Mouse (Mus musculus) heart, adult 2 months (tissue): Measurements from ENCODE around the gene Gm17359. TPM values are rescaled to one million over a fixed set of nuclear protein-coding genes. Genes with fewer than 3 reads are reported as not detected.

Experiments used
- DNase-seq, 2 experiments: peaks; one replicate each; pipeline ENCODE4 v3.0.0; 2021
- H3K27ac ChIP-seq: fragments of 200-600 bp; 2 replicates; pipeline ENCODE4 v1.8.1; 2022
- H3K27me3 ChIP-seq: fragments of 200-500 bp; 2 replicates; pipeline ENCODE4 v1.6.1; 2012; ENCODE audit warnings: mild to moderate bottlenecking, low read length, inconsistent platforms, mixed read lengths; ENCODE audit not compliant: control insufficient read depth, insufficient read depth
- H3K36me3 ChIP-seq: fragments of 200-500 bp; 2 replicates; pipeline ENCODE4 v1.6.1; 2012; ENCODE audit warnings: low read length, inconsistent platforms; ENCODE audit not compliant: control insufficient read depth, insufficient read depth
- H3K4me1 ChIP-seq: fragments of 200-500 bp; 2 replicates; pipeline ENCODE4 v1.6.1; 2011; ENCODE audit warnings: low read length; ENCODE audit not compliant: control insufficient read depth, insufficient read depth
- H3K4me3 ChIP-seq: fragments of 200-600 bp; 2 replicates; pipeline ENCODE4 v1.8.1; 2022
- H3K79me2 ChIP-seq: fragments of 200-500 bp; replicated peaks from 2 replicates; pipeline ENCODE4 v1.6.1; 2012; ENCODE audit warnings: mild to moderate bottlenecking, inconsistent platforms, low read length, moderate library complexity, mixed read lengths; ENCODE audit not compliant: control insufficient read depth, insufficient read depth
- H3K9ac ChIP-seq: fragments of 200-500 bp; 2 replicates; pipeline ENCODE4 v1.6.1; 2012; ENCODE audit warnings: low read depth, mild to moderate bottlenecking, control low read depth, inconsistent platforms, low read length, mixed read lengths
- CTCF ChIP-seq: fragments of 200-600 bp; IDR thresholded peaks from 2 replicates; pipeline ENCODE4 v1.8.1; 2022; ENCODE audit warnings: antibody characterized with exemption, mild to moderate bottlenecking, moderate library complexity
- EP300 ChIP-seq: fragments of 200-500 bp; IDR thresholded peaks from 2 replicates; pipeline ENCODE4 v1.6.1; 2011; ENCODE audit warnings: low read depth, low read length, control low read depth; ENCODE audit not compliant: insufficient read depth
- POLR2A ChIP-seq: fragments of 200-500 bp; IDR thresholded peaks from 2 replicates; pipeline ENCODE4 v1.6.1; 2011; ENCODE audit warnings: mild to moderate bottlenecking, low read depth, low read length, control low read depth; ENCODE audit not compliant: insufficient read depth
- WGBS: fragments of 180-500 bp; shearing (Covaris S2); methylation state at CpG from one replicate; pipeline ENCODE4 v1.1.7; 2018; 5-methylcytosine and 5-hydroxymethylcytosine counted together
- intact Hi-C: fragments of 180-260 bp; cut with DNase I; formaldehyde crosslinking; loops from one replicate; pipeline ENCODE4 v1.15.1; 2025
- polyA plus RNA-seq: library from polyadenylated mRNA; depleted of rRNA; stranded (reverse); fragments of >200 nt; gene quantifications from 2 replicates; pipeline ENCODE4 v1.2.3, GENCODE M21; 2012
- total RNA-seq, 2 experiments: library from RNA; stranded (reverse); gene quantifications; 2 replicates each; pipeline ENCODE4 v1.2.3; 2021

Gene Gm17359
- total and polyA plus RNA-seq, 3 experiments = 0.14 TPM; not detected in 2

GRCm38 (mm10) chr3:79373930-79374329 is 37.5 kb downstream of the Gm17359 start:
- H3K4me1 ChIP-seq = no peaks in the 10 kb centered on the region; the same call in 1 of the 2 replicates
- no peaks in the 10 kb centered on the region for H3K36me3 ChIP-seq
- WGBS = 50% methylated on average over 3 of the region's 3 CpGs
- intact Hi-C loops = no loop called here
- no peak for DNase-seq
- no peaks in the 10 kb centered on the region for H3K79me2 ChIP-seq
- no peak for TF ChIP-seq CTCF
- TF ChIP-seq EP300 = no peak
- TF ChIP-seq POLR2A = no peak
- no peak overlapping the region for H3K27ac ChIP-seq
- H3K9ac ChIP-seq = no peak overlapping the region
- no peaks in the 10 kb centered on the region for H3K27me3 ChIP-seq
- H3K4me3 ChIP-seq = no peak overlapping the region

DNA sequence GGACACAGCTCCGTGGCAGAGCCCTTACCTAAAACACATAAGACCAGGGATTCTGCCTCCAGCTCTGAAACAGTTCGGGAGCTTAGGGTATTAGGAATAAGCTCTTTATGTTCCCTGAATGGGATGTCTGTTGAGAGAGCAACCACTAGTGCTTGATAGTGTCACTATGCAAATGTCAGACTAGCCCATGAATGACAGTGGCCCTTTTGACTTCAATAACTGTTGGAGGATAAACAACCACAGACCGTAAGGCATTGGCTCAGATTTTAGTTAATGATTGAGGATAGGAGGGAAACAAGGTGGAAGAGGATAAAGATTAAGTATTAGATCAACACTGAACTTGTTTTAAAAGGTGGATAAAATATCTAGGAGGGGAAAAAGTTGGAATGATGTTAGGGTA is 41.6 kb downstream of the Gm17359 start:
- Histone ChIP-seq H3K36me3 (no peaks in the 10 kb centered on the region), H3K4me1 (no peaks in the 10 kb centered on the region; the same call in 1 of the 2 replicates), H3K27ac (no peak overlapping the region), H3K27me3 (no peaks in the 10 kb centered on the region), H3K9ac (no peak overlapping the region), H3K4me3 (no peak overlapping the region), H3K79me2 (no peaks in the 10 kb centered on the region)
- WGBS = 84% methylated on average over 3 of the region's 3 CpGs
- intact Hi-C loops = no loop called here
- TF ChIP-seq CTCF (no peak), EP300 (no peak), POLR2A (no peak)
- no peak for DNase-seq

DNA sequence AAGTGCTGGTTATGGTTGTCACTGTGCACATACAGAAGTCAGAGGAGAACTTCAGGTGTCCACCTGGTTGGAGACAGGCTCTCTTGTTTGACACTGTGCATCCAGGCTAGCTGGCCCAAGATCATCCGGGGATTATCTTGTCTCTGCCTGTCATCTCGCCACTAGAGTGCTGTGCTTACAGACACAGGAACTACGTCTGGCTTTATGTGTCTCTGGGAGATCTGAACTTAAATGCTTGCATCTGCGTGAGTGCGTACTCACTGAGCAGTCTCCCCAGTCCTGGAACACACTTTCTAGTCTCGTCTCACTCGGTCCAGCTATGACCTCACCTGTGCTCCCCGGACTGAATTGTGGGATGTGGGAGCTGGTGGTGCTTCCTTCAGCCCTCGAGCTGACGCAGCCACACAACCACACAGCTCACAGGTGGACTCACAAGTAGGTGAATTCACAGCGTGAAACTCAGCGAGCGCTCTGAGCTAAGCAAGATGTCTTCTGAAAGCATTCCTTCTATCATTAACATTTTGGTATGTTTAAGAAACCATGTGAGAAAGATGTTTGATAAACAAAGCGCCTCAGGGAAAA is 42.9 kb downstream of the Gm17359 start:
- intact Hi-C loops = no loop called here
- Histone ChIP-seq H3K27me3 (no peaks in the 10 kb centered on the region), H3K4me1 (no peaks in the 10 kb centered on the region; the same call in 1 of the 2 replicates), H3K27ac (no peak overlapping the region), H3K36me3 (no peaks in the 10 kb centered on the region), H3K9ac (no peak overlapping the region), H3K79me2 (no peaks in the 10 kb centered on the region), H3K4me3 (no peak overlapping the region)
- WGBS = 82% methylated on average over 14 of the region's 14 CpGs
- no peak for TF ChIP-seq EP300
- TF ChIP-seq POLR2A = no peak
- no peak for DNase-seq

DNA sequence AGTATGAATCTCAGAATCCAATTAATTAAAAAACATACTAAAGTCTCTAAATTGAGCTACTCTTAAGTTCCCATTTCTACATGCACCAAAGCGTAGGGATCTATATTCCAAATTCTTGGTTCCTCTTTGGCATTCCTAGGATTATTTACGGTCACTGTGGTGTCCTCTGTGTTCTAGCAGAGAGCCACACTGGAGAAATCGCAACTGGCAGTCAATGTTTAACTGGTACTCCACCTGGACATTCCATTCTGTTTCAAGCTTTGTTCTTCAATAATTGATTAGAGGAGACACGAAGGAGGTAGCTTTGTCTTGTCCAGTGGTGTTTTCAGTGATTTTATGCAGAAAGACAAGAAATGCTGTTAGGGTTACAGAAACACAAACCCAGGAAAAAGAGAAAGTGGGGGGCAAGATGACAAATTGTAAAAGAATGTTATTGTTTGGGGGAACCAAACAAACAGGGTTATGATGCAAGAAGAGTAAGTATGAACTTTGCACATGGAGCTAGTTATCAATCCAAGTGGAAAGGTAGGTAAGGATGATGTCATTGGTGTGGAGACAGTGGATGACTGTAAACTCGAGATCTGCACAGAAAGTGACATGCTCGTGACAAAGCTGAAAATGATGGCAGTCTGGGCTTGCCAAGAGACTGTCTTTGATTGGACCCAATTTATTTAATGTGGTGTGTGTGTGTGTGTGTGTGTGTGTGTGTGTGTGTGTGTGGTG is 43.6 kb downstream of the Gm17359 start:
- no peaks in the 10 kb centered on the region for H3K4me1 ChIP-seq
- DNase-seq = no peak
- no peak overlapping the region for H3K9ac ChIP-seq
- 88% methylated on average over 6 of the region's 6 CpGs for WGBS
- no peak overlapping the region for H3K4me3 ChIP-seq
- H3K27me3 ChIP-seq = no peaks in the 10 kb centered on the region
- no peaks in the 10 kb centered on the region for H3K36me3 ChIP-seq
- intact Hi-C loops = no loop called here
- H3K27ac ChIP-seq = no peak overlapping the region
- no peak for TF ChIP-seq EP300
- H3K79me2 ChIP-seq = no peaks in the 10 kb centered on the region

DNA sequence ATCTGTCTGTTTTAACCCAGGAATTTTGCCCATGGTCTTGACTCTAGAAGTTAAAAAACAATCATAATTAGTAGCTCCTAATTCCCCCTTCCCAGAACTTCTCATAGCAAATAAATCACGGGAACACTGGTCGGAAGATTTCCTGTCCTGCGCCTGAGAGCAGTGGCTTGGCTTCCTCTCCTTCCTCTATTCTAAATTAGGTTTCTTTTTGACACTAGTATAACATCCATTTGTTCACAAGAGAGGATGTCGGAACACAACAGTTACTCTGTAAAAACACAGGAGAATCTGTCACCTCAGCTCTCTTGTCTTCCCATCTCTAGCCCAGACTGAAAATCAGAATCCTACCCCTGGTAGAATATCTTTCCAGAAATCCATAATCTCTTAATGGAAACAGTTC is 44.9 kb downstream of the Gm17359 start:
- no peak overlapping the region for H3K9ac ChIP-seq
- H3K79me2 ChIP-seq = no peaks in the 10 kb centered on the region
- WGBS = 30% methylated on average over 4 of the region's 4 CpGs
- H3K27ac ChIP-seq = no peak overlapping the region
- H3K4me1 ChIP-seq = no peaks in the 10 kb centered on the region
- TF ChIP-seq EP300 (no peak), CTCF (no peak), POLR2A (no peak)
- DNase-seq = no peak
- no peaks in the 10 kb centered on the region for H3K27me3 ChIP-seq
- intact Hi-C loops = no loop called here
- no peak overlapping the region for H3K4me3 ChIP-seq
- H3K36me3 ChIP-seq = no peaks in the 10 kb centered on the region

- H3K79me2 ChIP-seq = no peaks in the 10 kb centered on the region
- intact Hi-C loops = no loop called here
- H3K27ac ChIP-seq = no peak overlapping the region
- H3K27me3 ChIP-seq = no peaks in the 10 kb centered on the region
- DNase-seq = no peak
- no peaks in the 10 kb centered on the region for H3K4me1 ChIP-seq
- no peak overlapping the region for H3K9ac ChIP-seq
- no peaks in the 10 kb centered on the region for H3K36me3 ChIP-seq
- 45% methylated on average over 8 of the region's 8 CpGs for WGBS
- TF ChIP-seq CTCF (no peak), POLR2A (no peak), EP300 (no peak)
- no peak overlapping the region for H3K4me3 ChIP-seq
Measured at GRCm38 (mm10) chr3:79385434-79386029, 49.1 kb downstream of the Gm17359 start.
